Mouse (Mus musculus) megakaryocyte, adult 5-6 weeks (primary cell): Measurements from ENCODE around the gene St3gal4. TPM values are rescaled to one million over a fixed set of nuclear protein-coding genes. Genes with fewer than 3 reads are reported as not detected.

Experiments used
- ATAC-seq: 2 replicates; pipeline ENCODE4 v1.8.0; 2016; ENCODE audit warnings: mild to moderate bottlenecking, inconsistent platforms; ENCODE audit not compliant: poor library complexity, severe bottlenecking
- total RNA-seq, 2 experiments: library from RNA; stranded (forward) in 1 of 2; stranded (reverse) in 1 of 2; fragments of 153-499, 151-499 nt in 1 of 2; fragments of 221-1000, 200-1000 nt in 1 of 2; gene quantifications; 2 replicates each; pipeline versions ENCODE4 v1.2.3 to v1.2.4; 2015 to 2017

St3gal4 gene
- total RNA-seq, 2 experiments from 2014 or later = 53.1 to 57.4 TPM

DNA sequence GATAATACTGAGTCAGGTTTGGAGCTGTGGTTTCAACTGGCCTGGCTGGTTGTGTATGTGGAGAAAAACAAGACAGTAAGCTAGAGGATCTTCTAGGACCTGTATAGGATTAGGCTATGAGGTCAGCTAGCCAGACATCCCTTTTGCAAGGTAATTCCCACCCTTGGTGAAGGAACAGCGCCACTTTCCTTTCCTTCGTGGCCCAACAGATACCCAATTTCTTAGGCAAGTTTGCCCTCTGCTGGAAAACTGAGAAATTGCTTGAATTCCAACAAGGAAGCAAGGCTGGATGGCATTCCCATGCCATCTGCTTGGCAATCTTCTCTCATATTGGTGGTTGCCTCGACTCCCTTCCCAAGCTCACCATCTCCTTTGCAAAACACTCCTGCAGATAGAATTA lies 99.7 kb downstream of the St3gal4 start:
- ATAC-seq = no peak

DNA sequence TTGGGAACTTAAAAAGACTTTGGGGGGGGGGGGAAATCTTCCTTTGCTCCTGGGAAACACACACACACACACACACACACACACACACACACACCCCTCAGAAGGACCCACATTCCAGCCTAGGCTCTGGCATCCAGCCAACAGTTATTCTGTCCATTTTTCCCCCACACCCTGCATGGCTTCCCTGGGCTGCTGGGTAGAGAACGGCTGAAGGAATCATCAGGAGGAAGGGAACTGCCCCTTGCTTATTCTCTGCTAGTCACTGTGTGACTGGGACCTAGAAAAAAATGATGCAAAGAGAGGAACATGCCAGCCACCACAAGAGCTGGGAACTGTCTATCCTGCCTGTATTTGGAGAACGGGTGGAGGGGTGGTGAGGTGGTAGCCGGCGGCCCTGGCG lies 101.0 kb downstream of the St3gal4 start:
- no peak for ATAC-seq

DNA sequence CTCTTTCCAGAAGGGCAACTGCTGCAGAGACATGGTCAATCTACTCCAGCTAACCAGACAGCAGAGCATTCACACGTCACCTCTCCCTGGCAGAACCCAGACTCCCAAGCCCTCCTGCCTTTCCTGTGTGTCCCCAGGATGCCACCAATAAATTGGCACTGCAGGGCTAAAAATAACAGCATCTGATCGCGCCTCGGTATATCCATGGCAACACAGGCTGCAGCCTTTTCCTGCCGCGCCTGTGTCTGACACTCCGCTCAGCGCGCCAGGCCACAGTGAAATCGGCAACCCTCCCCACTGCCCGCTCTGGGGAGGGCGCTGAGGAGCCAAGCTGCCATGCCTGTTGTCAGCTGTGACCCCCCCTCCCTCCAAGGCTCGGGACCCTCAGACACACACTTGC lies 101.5 kb downstream of the St3gal4 start:
- 0 out of 2 replicates have a peak, but pooled peaks have one; percentile 25 for ATAC-seq

DNA sequence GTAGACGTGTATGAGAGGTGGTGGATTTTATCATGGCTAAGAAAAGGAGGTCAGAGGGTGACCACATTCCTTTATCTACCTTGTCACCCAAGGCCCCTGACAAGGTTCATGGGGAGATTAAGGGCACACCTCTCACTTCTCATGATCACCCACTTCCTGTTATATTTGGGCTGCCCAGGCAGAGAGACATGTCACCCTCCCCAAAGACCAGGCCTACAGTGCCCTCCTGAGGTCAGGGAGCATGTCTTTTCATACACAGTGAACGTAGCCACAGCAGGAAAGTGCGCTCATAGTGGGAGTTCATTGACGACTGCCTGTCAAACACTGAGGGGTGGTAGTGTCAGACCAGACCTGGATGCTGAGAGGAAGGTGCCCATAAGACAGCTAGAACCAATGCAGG lies 102.3 kb downstream of the St3gal4 start:
- ATAC-seq = peak; percentile 77

DNA sequence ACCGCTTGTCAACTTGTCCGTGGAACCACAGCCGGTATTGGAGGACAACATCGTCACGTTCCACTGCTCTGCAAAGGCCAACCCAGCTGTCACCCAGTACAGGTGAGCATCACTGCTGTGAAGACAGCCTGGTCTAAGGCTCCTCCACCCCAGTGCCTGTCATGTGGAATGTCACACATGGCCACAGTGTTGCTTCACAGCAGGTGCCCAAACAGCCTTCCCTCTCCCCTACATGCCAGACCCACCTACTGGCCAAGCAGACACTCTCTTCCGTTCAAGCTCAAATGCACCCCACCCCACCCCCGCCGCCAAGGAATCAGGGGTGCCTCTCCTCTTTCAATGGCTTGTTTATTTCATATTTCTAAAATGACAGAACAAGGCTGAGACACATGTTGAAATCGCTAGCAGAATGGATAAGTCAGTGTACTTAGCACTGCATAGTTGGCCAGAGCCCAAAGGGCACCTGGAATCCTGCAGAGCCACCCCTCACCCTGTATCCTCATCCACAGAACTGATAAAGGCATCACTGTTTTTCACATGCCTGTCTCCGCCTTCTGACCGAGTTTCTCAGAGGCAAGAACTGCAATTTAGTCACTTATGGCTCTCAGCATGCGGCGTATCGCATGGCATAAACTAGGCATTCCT lies 111.2 kb downstream of the St3gal4 start:
- no peak for ATAC-seq

DNA sequence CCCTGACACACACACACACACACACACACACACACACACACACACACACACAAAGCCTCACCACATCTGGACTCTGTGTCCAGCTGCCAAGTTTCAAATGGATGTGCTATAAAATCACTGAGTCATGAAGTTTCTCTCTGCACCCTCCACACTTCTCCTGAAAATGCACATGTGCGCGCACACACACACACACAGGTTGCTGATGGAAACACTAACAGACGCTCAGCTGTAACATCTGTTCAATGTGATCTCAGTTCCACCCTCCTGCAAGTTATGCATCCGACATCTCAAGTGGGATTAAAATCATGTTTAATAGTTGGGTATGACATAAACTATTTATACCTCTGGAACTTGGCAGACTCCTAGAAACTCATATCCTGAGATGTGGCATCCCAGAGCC lies 115.0 kb downstream of the St3gal4 start:
- no peak for ATAC-seq

DNA sequence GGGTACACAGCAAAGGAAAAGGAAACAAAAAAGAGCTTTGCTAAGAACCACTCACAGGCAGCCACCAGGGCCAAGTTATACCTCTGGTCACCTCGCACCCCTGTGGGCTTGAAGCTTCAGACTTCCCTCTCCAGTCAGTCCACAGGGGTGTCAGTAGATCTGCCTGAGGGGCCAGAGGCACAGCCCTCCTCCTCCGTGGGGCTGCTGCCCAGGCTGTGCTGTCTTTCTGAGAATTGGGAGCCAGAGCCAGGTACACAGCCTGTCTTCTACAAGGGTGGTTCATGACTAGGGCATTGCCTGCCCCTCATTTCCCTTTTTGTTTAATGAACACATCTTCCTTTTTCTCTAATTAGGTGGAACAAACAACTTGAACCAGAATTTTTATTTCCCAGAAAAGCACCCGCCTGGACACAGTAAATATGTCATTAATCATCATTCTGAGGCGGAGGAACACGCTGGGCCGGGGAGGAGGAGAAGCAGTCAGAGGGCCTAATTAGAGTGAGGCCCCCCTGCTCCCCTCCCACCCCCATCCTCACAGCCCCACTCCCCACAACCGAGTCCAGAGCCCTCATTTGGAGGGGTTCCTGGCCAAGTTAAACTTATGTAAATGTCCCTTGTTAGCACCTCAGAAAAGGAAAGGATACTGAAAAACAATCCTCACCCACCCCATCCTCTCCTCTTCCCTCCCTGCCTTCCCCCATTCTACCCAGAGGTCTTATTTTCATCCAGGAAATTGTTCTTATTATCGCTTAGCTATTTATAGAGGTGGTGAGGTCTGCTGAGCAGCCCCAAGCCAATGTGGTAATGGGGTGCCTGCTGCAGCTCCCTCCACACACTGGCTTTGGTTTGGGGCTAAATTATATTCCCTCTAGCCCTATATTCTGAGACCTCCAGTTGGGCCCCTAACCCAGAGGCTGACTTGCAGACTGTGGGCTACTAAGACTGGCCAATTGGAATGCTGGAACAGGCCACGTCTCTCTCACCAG lies 120.9 kb downstream of the St3gal4 start:
- no peak for ATAC-seq

Other genes starting within 250 kb of the St3gal4 start
- gene Dcps, start 56.8 kb upstream of the St3gal4 start, total RNA-seq (2015) = 32.2 and 41.6 TPM in 2 replicates
- 33.7 and 38.0 TPM in 2 replicates for gene Dcps, start 56.8 kb upstream of the St3gal4 start, total RNA-seq (2017)
- 54.9 and 56.3 TPM in 2 replicates for gene Srpr, start 80.9 kb upstream of the St3gal4 start, total RNA-seq (2015)
- 42.6 and 72.8 TPM in 2 replicates for gene Srpr, start 80.9 kb upstream of the St3gal4 start, total RNA-seq (2017)
- 11.1 and 12.8 TPM in 2 replicates for gene Tirap, start 81.0 kb upstream of the St3gal4 start, total RNA-seq (2015)
- gene Tirap, start 81.0 kb upstream of the St3gal4 start, total RNA-seq (2017) = 17.5 and 20.2 TPM in 2 replicates
- gene Foxred1, start 91.8 kb upstream of the St3gal4 start, total RNA-seq (2015) = 9.7 and 11.2 TPM in 2 replicates
- gene Foxred1, start 91.8 kb upstream of the St3gal4 start, total RNA-seq (2017) = 26.9 and 28.5 TPM in 2 replicates
- gene Fam118b, start 148.5 kb upstream of the St3gal4 start, total RNA-seq (2015) = 39.7 and 43.0 TPM in 2 replicates
- 17.8 and 21.1 TPM in 2 replicates for gene Fam118b, start 148.5 kb upstream of the St3gal4 start, total RNA-seq (2017)
- 13.0 and 16.8 TPM in 2 replicates for gene Rpusd4, start 148.6 kb upstream of the St3gal4 start, total RNA-seq (2015)
- gene Rpusd4, start 148.6 kb upstream of the St3gal4 start, total RNA-seq (2017) = 8.5 and 13.5 TPM in 2 replicates